Mouse (Mus musculus): ENCODE data around the gene Tmem163. TPM values are rescaled to one million over a fixed set of nuclear protein-coding genes. Genes with fewer than 3 reads are reported as not detected.

Tmem163 gene
- total and polyA plus RNA-seq, 3 experiments = not detected

DNA sequence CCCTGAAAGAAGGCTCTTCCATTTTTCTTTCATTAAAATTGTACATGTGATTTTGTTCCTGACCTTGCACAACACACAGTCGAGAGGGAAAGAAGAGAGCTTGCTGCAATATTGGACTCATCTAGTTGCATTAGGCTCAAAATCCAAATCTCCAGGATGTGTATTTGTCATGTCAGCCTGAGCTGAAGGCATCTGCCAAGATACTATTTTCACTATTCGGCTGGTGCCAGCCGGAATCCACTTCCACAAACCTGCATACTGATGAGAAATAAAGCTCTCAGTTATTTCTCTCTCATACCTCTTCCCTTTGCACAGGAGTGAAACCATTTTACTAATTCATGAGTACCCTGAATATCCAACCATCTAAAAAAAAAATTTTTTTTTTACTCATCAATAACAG lies 11.2 kb downstream of the Tmem163 start:
- DNase-seq (ENCODE audit: low read depth, low spot score) = no peak
- no peak for TF ChIP-seq HCFC1 (IDR thresholded peaks at IDR 0.05; ENCODE audit: low read depth, low read length)
- TF ChIP-seq NRF1 (IDR thresholded peaks at IDR 0.05; ENCODE audit: insufficient read depth, low read depth, low read length, poor library complexity, severe bottlenecking) = no peak
- no peak for TF ChIP-seq CHD1 (IDR thresholded peaks at IDR 0.05; ENCODE audit: low read depth, low read length)
- no peak for TF ChIP-seq EP300 (IDR thresholded peaks at IDR 0.05; ENCODE audit: low read depth in 1 of 2, low read length in 2 of 2)
- no peak for TF ChIP-seq ZMIZ1 (IDR thresholded peaks at IDR 0.05; ENCODE audit: low read depth, low read length)
- TF ChIP-seq GABPA (IDR thresholded peaks at IDR 0.05; ENCODE audit: low read depth, low read length) = no peak
- Histone ChIP-seq H3K4me1 (ENCODE audit: control insufficient read depth in 1 of 2, insufficient read depth in 2 of 2, low read length in 2 of 2) (no peaks in the 10 kb centered on the region), H3K9ac (ENCODE audit: control insufficient read depth, low read depth, low read length, poor library complexity, severe bottlenecking) (no peak overlapping the region), H3K9me3 (replicated peaks; ENCODE audit: insufficient read depth, low read length) (no peaks in the 10 kb centered on the region), H3K27me3 (ENCODE audit: control insufficient read depth in 1 of 2, insufficient read depth in 2 of 2, low read length in 2 of 2) (peaks cover 0 to 3% of the 10 kb centered on the region in 2 experiments), H3K79me2 (ENCODE audit: control insufficient read depth, insufficient read depth, low read length, poor library complexity) (no peaks in the 10 kb centered on the region), H3K27ac (ENCODE audit: control insufficient read depth, low read depth, low read length) (no peak overlapping the region), H3K4me3 (ENCODE audit: control insufficient read depth in 1 of 2, insufficient read depth in 1 of 2, low read depth in 2 of 2, low read length in 2 of 2) (no peak overlapping the region), H3K36me3 (ENCODE audit: control insufficient read depth in 1 of 2, insufficient read depth in 2 of 2, low read length in 2 of 2) (no peaks in the 10 kb centered on the region)

DNA sequence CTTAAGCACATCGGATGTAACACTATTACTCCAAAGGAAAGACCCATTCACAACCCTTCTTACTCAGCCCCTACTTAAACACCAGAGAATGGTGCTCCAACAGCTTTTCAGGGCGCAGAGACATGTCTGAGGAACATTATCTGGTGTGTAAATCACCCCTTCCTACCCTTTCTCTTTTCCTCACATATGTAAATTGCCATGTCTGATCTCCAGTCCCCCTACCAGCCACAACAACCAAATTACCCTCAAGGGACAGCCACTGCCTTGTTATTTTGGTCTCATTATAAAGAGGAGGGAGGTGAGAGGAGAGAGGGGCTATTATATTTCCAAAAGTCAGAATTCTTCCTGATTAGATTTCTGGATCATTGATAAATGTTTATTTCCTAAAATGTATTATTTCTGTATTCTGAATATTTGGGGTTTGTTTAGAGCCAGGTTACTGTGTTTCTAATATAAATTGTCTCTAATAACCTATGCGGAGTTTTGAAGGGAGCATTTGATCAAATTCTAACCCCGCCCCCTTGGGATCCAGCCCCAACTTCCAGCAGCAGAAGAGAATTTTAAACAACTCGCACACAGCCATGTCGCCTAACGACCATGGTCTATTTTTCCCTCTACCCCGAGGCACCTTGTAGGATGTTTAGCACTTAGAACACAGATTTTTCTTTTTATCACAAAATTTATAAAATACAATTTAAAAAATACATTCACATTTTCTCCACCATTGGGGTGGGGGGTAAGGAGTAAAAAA lies 12.1 kb downstream of the Tmem163 start:
- H3K9me3 ChIP-seq (replicated peaks; ENCODE audit: insufficient read depth, low read length) = no peaks in the 10 kb centered on the region
- no peak for DNase-seq (ENCODE audit: low read depth, low spot score)
- H3K27me3 ChIP-seq (ENCODE audit: control insufficient read depth in 1 of 2, insufficient read depth in 2 of 2, low read length in 2 of 2) = peaks cover 0 to 3% of the 10 kb centered on the region in 2 experiments
- H3K36me3 ChIP-seq (ENCODE audit: control insufficient read depth in 1 of 2, insufficient read depth in 2 of 2, low read length in 2 of 2) = no peaks in the 10 kb centered on the region
- H3K4me3 ChIP-seq (ENCODE audit: control insufficient read depth in 1 of 2, insufficient read depth in 1 of 2, low read depth in 2 of 2, low read length in 2 of 2) = no peak overlapping the region
- no peak overlapping the region for H3K27ac ChIP-seq (ENCODE audit: control insufficient read depth, low read depth, low read length)
- H3K4me1 ChIP-seq (ENCODE audit: control insufficient read depth in 1 of 2, insufficient read depth in 2 of 2, low read length in 2 of 2) = no peaks in the 10 kb centered on the region; a peak in 1 of 4 replicates
- no peaks in the 10 kb centered on the region for H3K79me2 ChIP-seq (ENCODE audit: control insufficient read depth, insufficient read depth, low read length, poor library complexity)
- no peak overlapping the region for H3K9ac ChIP-seq (ENCODE audit: control insufficient read depth, low read depth, low read length, poor library complexity, severe bottlenecking)
- no peak for TF ChIP-seq ZC3H11A (IDR thresholded peaks at IDR 0.05; ENCODE audit: low read depth, low read length)
- TF ChIP-seq BHLHE40 (IDR thresholded peaks at IDR 0.05; ENCODE audit: borderline replicate concordance, low read depth, low read length) = no peak
- no peak for TF ChIP-seq SIN3A (IDR thresholded peaks at IDR 0.05; ENCODE audit: low read length)
- no peak for TF ChIP-seq CHD1 (IDR thresholded peaks at IDR 0.05; ENCODE audit: low read depth, low read length)
- no peak for TF ChIP-seq TAL1 (IDR thresholded peaks at IDR 0.05; ENCODE audit: low read length)
- no peak for TF ChIP-seq MYB (IDR thresholded peaks at IDR 0.05; ENCODE audit: low read depth, low read length)
- no peak for TF ChIP-seq ZKSCAN1 (IDR thresholded peaks at IDR 0.05; ENCODE audit: low read depth, low read length)
- no peak for TF ChIP-seq TCF12 (IDR thresholded peaks at IDR 0.05; ENCODE audit: low read depth, low read length)
- no peak for TF ChIP-seq POLR2AphosphoS5 (IDR thresholded peaks at IDR 0.05; ENCODE audit: borderline replicate concordance, low read depth, low read length)
- TF ChIP-seq NRF1 (IDR thresholded peaks at IDR 0.05; ENCODE audit: insufficient read depth, low read depth, low read length, poor library complexity, severe bottlenecking) = no peak
- no peak for TF ChIP-seq JUND (IDR thresholded peaks at IDR 0.05; ENCODE audit: low read depth, low read length)
